Mouse (Mus musculus) liver, postnatal 0 days (tissue): ENCODE measurements around the gene Itga3. TPM values are rescaled to one million over a fixed set of nuclear protein-coding genes. Genes with fewer than 3 reads are reported as not detected.

Experiments
- ATAC-seq: fragments of 200-750 bp; cut with Nextera tagmentation; 2 replicates; pipeline ENCODE4 v1.8.0; 2017; ENCODE audit warnings: mild to moderate bottlenecking, moderate library complexity
- DNase-seq: peaks from one replicate; pipeline ENCODE4 v3.0.0-alpha.2; 2016
- H3K27ac ChIP-seq: fragments of 300-500 bp; sonication (generic); 2 replicates; pipeline ENCODE4 v1.5.1; 2014; ENCODE audit warnings: antibody characterized with exemption, moderate library complexity, mild to moderate bottlenecking, low read depth
- H3K27me3 ChIP-seq: fragments of 300-500 bp; sonication (generic); 2 replicates; pipeline ENCODE4 v1.6.1; 2014; ENCODE audit warnings: low read length, control low read depth, mixed read lengths; ENCODE audit not compliant: insufficient read depth
- H3K36me3 ChIP-seq: fragments of 300-500 bp; sonication (generic); replicated peaks from 2 replicates; pipeline ENCODE4 v1.6.1; 2014; ENCODE audit warnings: mild to moderate bottlenecking, control low read depth, low read length, moderate library complexity, mixed read lengths; ENCODE audit not compliant: insufficient read depth
- H3K4me1 ChIP-seq: fragments of 300-500 bp; sonication (generic); 2 replicates; pipeline ENCODE4 v1.6.1; 2014; ENCODE audit warnings: antibody characterized with exemption, mild to moderate bottlenecking, control low read depth; ENCODE audit not compliant: insufficient read depth
- H3K4me2 ChIP-seq: fragments of 300-500 bp; sonication (generic); 2 replicates; pipeline ENCODE4 v1.6.1; 2014; ENCODE audit warnings: low read depth, mild to moderate bottlenecking, low read length, moderate library complexity, mixed read lengths
- H3K4me3 ChIP-seq: fragments of 300-500 bp; sonication (generic); 2 replicates; pipeline ENCODE4 v1.5.1; 2014; ENCODE audit warnings: low read depth, low read length
- H3K9ac ChIP-seq: fragments of 300-500 bp; sonication (generic); replicated peaks from 2 replicates; pipeline ENCODE4 v1.6.1; 2014; ENCODE audit warnings: mild to moderate bottlenecking, moderate library complexity
- H3K9me3 ChIP-seq: fragments of 300-500 bp; sonication (generic); 2 replicates; pipeline ENCODE4 v1.6.1; 2016; ENCODE audit warnings: mild to moderate bottlenecking, control low read depth, low read length, mixed read lengths
- CTCF ChIP-seq: sonication (generic); IDR thresholded peaks from 2 replicates; pipeline ENCODE4 v1.5.1; 2016; ENCODE audit warnings: antibody characterized with exemption, low read depth
- EP300 ChIP-seq: IDR thresholded peaks from 2 replicates; pipeline ENCODE4 v1.6.1; 2016; ENCODE audit warnings: antibody characterized with exemption, low read depth, mild to moderate bottlenecking
- WGBS: fragments of 180-500 bp; shearing (Covaris S2); extraction: QIAGEN DNeasy Blood & Tissue Kit; methylation state at CpG from one replicate; pipeline ENCODE4 v1.1.7; 2014; ENCODE audit not compliant: insufficient replicate concordance; 5-methylcytosine and 5-hydroxymethylcytosine counted together
- polyA plus RNA-seq: library from polyadenylated mRNA; unstranded; fragments of >200 nt; fragmentation: Nextera tagmentation; extraction: Ambion mirVana; gene quantifications from 2 replicates; pipeline ENCODE4 v1.2.1, GENCODE M21; 2015

The Itga3 gene
- polyA plus RNA-seq, 1 experiment from 2014 or later, result 1.0 TPM

DNA sequence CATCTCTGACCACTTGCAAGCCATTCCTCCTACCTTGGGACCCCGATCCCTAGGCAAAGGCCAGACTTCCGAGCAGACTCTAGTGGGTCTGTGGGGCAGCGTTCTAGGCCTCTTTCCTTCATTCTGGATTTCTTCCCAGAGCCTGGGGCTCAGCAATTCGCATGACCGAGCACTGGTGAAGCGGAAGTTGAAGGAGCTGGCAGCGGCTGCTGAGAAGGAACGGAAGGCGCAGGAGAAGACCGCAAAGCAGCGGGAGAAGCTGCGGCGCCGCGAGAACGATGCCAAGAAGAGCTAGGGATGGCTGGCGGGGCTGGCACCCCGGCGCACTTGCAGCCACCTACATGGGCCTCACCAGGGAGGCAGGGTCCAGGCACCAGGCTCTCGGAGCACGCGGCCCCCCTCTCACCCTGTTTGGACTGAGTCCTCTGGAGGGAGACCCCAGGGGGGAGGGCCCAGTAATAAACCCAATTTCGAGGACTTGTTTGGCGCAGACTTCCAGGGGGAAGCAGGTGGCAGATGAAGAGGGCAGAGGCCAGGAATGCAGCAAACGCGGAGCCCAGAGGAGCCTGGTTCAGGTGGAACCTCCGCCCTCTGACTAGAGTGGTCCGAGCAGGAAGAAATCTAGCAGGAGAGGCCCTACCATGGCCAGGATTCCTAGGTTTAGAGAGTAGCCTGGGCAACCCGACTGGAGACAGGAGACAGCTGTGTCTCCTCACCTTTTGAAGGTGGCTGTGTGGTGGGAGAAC, 52.0 kb downstream of the Itga3 start:
- no peak overlapping the region for H3K4me3 ChIP-seq
- ATAC-seq (no peak), DNase-seq (no peak)
- no peak overlapping the region for H3K4me2 ChIP-seq
- WGBS, result 84% methylated on average over 29 of the region's 29 CpGs
- H3K27me3 ChIP-seq, result peaks cover 6% of the 10 kb centered on the region; the same call in 1 of the 2 replicates
- H3K9ac ChIP-seq, result 0 out of 2 replicates have a peak overlapping the region, but pooled peaks have one; percentile 5
- H3K4me1 ChIP-seq, result peaks cover 6% of the 10 kb centered on the region; the same call in 1 of the 2 replicates
- no peak overlapping the region for H3K27ac ChIP-seq
- no peaks in the 10 kb centered on the region for H3K9me3 ChIP-seq
- peaks cover 41% of the 10 kb centered on the region for H3K36me3 ChIP-seq
- TF ChIP-seq CTCF (no peak), EP300 (no peak)

DNA sequence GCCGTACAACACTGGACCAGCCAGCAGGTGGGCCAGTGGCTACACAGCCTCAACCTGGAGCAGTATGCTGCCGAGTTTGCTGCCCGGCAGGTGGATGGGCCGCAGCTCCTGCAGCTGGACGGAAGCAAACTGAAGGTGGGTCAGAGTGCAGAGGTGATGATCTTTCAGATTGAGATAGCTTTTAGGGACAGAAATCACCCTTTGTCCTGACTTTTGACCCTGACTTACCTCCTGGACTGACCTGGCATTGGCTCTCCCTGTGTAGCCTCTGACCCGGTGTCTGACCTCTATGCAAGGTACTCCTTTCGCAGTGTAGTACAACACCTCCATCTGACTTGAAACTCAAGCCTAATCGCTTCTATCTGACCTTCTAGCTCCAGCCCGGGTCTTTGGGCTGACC, 53.1 kb downstream of the Itga3 start:
- TF ChIP-seq EP300 (no peak), CTCF (no peak)
- Histone ChIP-seq H3K36me3 (peaks cover 45% of the 10 kb centered on the region), H3K9ac (no peak overlapping the region), H3K4me1 (peaks cover 6% of the 10 kb centered on the region; the same call in 1 of the 2 replicates), H3K4me3 (no peak overlapping the region), H3K4me2 (no peak overlapping the region), H3K9me3 (no peaks in the 10 kb centered on the region), H3K27me3 (peaks cover 10% of the 10 kb centered on the region; the same call in 1 of the 2 replicates), H3K27ac (no peak overlapping the region)
- ATAC-seq, result no peak
- 85% methylated on average over 9 of the region's 9 CpGs for WGBS
- DNase-seq, result no peak

DNA sequence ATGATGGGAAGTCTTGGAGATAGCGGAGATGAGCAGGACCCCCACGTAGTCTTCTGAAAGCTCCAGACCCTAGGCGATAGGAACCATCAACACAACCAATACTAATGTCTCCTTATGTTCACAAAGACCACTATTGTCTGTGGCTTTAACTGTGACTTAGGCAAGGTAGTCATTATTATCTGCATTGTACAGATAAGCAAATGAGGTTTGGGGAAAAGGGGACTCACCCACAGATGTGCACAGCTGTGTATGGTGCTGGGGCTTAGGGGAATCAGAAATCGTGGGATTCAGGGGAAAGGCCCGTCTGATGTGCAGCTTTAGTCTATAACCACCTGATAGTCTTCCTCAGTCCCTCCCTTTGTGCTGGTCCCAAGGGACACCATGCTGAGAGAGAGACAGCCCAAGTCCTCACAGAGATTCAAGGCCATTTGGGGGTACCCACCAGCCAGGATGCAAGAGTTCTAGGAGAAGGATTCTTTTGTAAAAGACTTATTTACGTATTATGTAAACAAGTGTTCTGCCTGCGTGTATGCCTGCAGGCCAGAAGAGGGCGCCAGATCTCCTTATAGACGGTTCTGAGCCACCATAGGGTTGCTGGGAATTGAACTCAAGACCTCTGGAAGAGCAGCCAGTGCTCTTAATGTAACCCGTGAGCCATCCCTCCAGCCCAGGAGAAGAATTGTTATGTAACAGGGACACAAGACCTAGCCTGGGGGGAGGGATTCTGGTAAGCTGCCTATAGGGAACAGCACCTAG, 54.2 kb downstream of the Itga3 start:
- Histone ChIP-seq H3K4me1 (peaks cover 6% of the 10 kb centered on the region; the same call in 1 of the 2 replicates), H3K9ac (no peak overlapping the region), H3K4me3 (no peak overlapping the region), H3K36me3 (peaks cover 41% of the 10 kb centered on the region), H3K9me3 (no peaks in the 10 kb centered on the region), H3K27me3 (peaks cover 15% of the 10 kb centered on the region; the same call in 1 of the 2 replicates), H3K27ac (no peak overlapping the region), H3K4me2 (no peak overlapping the region)
- TF ChIP-seq CTCF (peak; percentile 64), EP300 (no peak)
- 70% methylated on average over 10 of the region's 10 CpGs for WGBS
- DNase-seq (no peak), ATAC-seq (no peak)

DNA sequence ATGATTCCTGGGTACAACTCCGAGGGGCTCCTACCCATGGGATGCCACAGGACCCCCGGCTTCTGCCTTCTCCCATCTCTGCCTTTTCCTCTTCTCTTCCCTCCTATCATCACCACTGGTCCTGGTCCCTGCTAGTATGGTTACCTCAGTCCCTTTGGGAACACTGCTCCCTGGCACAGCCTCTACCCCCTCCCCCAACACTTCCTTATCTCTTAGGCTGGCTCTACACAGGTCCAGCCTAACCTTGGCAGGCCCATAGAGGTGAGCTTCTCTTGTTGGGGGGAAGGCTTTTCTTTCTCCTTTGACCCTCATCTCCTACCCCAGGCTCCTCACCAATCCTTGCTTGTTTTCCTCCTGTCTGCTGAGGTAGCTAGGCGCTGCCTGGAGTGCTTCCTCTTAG, 61.1 kb downstream of the Itga3 start:
- 60% methylated on average over 3 of the region's 3 CpGs for WGBS
- Histone ChIP-seq H3K9ac (no peak overlapping the region), H3K9me3 (no peaks in the 10 kb centered on the region), H3K4me2 (no peak overlapping the region), H3K4me1 (peaks cover 8% of the 10 kb centered on the region; the same call in 1 of the 2 replicates), H3K4me3 (no peak overlapping the region), H3K27ac (no peak overlapping the region), H3K27me3 (peaks cover 28% of the 10 kb centered on the region), H3K36me3 (peaks cover 14% of the 10 kb centered on the region)
- DNase-seq (no peak), ATAC-seq (no peak)
- TF ChIP-seq CTCF (no peak), EP300 (no peak)

DNA sequence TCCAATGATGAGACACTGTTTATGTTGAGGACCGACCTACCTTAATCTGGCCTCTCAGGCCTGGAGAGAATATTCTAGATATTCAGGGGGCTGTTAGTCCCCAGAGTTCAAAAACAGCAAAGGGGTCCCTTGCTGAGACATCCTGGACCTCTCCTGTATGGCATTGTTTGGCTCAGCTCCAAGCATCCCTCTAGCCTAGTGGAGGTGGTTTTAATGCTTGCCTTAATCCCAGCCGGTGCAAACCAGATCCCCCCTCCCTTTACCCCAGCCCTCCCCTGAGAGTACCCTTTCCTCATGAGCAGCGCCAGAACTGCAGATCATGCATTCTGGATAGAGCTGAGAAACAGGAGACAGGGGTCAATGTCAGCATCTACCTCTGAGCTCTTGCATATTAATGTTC, 64.1 kb downstream of the Itga3 start:
- H3K4me2 ChIP-seq, result peak overlapping the region; percentile 75
- H3K4me3 ChIP-seq, result peak overlapping the region; percentile 78
- DNase-seq (no peak), ATAC-seq (no peak)
- H3K4me1 ChIP-seq, result peaks cover 23% of the 10 kb centered on the region; the same call in 1 of the 2 replicates
- H3K27me3 ChIP-seq, result peaks cover 34% of the 10 kb centered on the region
- TF ChIP-seq EP300 (no peak), CTCF (no peak)
- H3K27ac ChIP-seq, result peak overlapping the region; percentile 99
- 49% methylated on average over 3 of the region's 3 CpGs for WGBS
- H3K9ac ChIP-seq, result peak overlapping the region; percentile 47
- H3K36me3 ChIP-seq, result 0 out of 2 replicates have a peak, but pooled peaks cover 3% of the 10 kb centered on the region
- no peaks in the 10 kb centered on the region for H3K9me3 ChIP-seq

DNA sequence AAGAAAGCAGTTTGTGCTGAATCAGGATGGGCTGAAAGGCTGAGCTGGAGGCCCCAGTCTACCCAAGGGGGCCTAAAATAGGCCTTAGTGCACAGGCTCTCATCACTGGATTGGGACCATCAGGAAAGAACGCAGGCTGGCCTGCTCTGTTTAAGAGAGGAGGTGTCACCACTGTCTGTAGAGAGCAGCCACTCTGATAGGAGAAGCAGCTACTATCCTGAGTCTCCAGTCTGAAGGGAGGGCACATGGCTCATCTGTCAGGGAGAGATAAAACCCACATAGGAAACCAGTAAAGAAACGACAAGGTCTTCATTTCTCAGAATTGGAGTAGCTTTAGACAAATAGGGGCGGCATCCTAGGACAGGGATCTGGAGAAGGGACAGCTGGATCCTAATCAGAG, 64.5 kb downstream of the Itga3 start:
- no peaks in the 10 kb centered on the region for H3K9me3 ChIP-seq
- H3K9ac ChIP-seq, result peak overlapping the region; percentile 95
- ATAC-seq, result peak; percentile 96
- TF ChIP-seq CTCF (no peak), EP300 (peak; percentile 98)
- peaks cover 27% of the 10 kb centered on the region for H3K4me1 ChIP-seq
- H3K36me3 ChIP-seq, result 0 out of 2 replicates have a peak, but pooled peaks cover 3% of the 10 kb centered on the region
- H3K27me3 ChIP-seq, result peaks cover 34% of the 10 kb centered on the region
- H3K4me3 ChIP-seq, result peak overlapping the region; percentile 78
- H3K27ac ChIP-seq, result peak overlapping the region; percentile 99
- H3K4me2 ChIP-seq, result peak overlapping the region; percentile 75
- WGBS, result 36% methylated on average over 3 of the region's 3 CpGs
- peak; percentile 68 for DNase-seq
